11 mouse cellular contexts compared by ENCODE assay signal in the genomic region with DNA sequence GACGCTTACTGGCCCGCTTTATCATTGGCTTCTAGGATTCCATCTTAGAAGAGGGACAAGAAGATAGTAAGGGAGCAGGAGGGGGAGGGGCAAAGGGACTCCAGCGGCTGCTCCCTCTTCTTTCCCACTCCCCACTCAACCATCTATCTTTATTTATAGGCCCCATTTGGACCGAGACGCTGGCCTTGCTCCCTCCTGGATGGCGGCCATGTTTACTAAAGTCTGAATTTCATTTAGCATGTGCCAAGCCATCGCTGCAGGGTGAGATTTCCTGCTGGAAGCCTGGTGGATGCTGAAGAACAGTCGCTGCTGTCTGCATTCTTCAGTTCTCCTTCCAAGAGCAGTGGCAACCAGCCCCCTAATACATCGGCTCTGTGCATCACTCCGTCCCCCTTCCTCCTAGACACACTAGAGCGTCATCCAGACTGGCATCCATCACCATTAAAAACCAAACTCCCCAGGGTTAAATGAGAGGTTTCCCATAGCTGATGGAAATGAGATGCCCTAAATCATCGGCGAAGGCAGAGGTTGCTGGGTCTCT. TPM values are rescaled to one million over a fixed set of nuclear protein-coding genes. Genes with fewer than 3 reads are reported as not detected.
A peak's percentile ranks its signal among the peaks of the same experiment; 100 is the strongest.
DNase-seq lines count a peak whose midpoint lies in the region; ATAC-seq and TF ChIP-seq lines count a peak whose summit lies in the region.
"Had no signal": no experiment of that assay in that cellular context is flagged by ENCODE, and none has a peak within 500 bp of the region (broad histone marks: within the 10 kb centered on the region; RNA-seq: fewer than 3 reads in every experiment).

No protein-coding gene starts in this region.

- no peak overlapping the region for H3K4me3 ChIP-seq in hindbrain, embryonic 13.5 days
- no peak overlapping the region for H3K4me3 ChIP-seq in hindbrain, embryonic 12.5 days
- no peak overlapping the region for H3K4me3 ChIP-seq in midbrain, postnatal 0 days (ENCODE audit: low read depth, low read length)
- H3K4me3 ChIP-seq in midbrain, embryonic 10.5 days, result no peak overlapping the region
- no peak overlapping the region for H3K4me3 ChIP-seq in forebrain, embryonic 15.5 days

- H3K4me2 ChIP-seq in hindbrain, embryonic 13.5 days, result no peak overlapping the region
- no peak overlapping the region for H3K4me2 ChIP-seq in hindbrain, embryonic 12.5 days (replicated peaks)
- no peak overlapping the region for H3K4me2 ChIP-seq in midbrain, postnatal 0 days (ENCODE audit: low read depth, low read length, poor library complexity, severe bottlenecking)
- H3K4me2 ChIP-seq in forebrain, embryonic 15.5 days (replicated peaks), result peak overlapping the region; percentile 5; the same call in 1 of the 2 replicates

- H3K27me3 ChIP-seq in hindbrain, embryonic 13.5 days, result peaks cover 15% of the 10 kb centered on the region
- H3K27me3 ChIP-seq in hindbrain, embryonic 12.5 days, result no peaks in the 10 kb centered on the region
- H3K27me3 ChIP-seq in midbrain, postnatal 0 days (ENCODE audit: insufficient read depth, low read length), result 0 out of 2 replicates have a peak, but pooled peaks cover 8% of the 10 kb centered on the region
- peaks cover 14% of the 10 kb centered on the region for H3K27me3 ChIP-seq in midbrain, embryonic 10.5 days (ENCODE audit: low read depth, poor library complexity, severe bottlenecking)
- H3K27me3 ChIP-seq in forebrain, embryonic 15.5 days, result peaks cover 8% of the 10 kb centered on the region; the same call in 1 of the 2 replicates

- WGBS in hindbrain, embryonic 13.5 days, result 63% methylated on average over 13 of the region's 13 CpGs
- WGBS in hindbrain, embryonic 12.5 days, result 77% methylated on average over 13 of the region's 13 CpGs
- 64% methylated on average over 13 of the region's 13 CpGs for WGBS in midbrain, postnatal 0 days
- 92% methylated on average over 13 of the region's 13 CpGs for WGBS in midbrain, embryonic 10.5 days
- 48% methylated on average over 13 of the region's 13 CpGs for WGBS in forebrain, embryonic 15.5 days

- peak overlapping the region; percentile 65 for H3K27ac ChIP-seq in hindbrain, embryonic 13.5 days
- no peak overlapping the region for H3K27ac ChIP-seq in hindbrain, embryonic 12.5 days
- H3K27ac ChIP-seq in midbrain, postnatal 0 days (ENCODE audit: low read depth, low read length), result no peak overlapping the region
- no peak overlapping the region for H3K27ac ChIP-seq in midbrain, embryonic 10.5 days (replicated peaks)
- peak overlapping the region; percentile 58 for H3K27ac ChIP-seq in forebrain, embryonic 15.5 days (replicated peaks)

- H3K9ac ChIP-seq in hindbrain, embryonic 13.5 days, result no peak overlapping the region
- H3K9ac ChIP-seq in hindbrain, embryonic 12.5 days, result no peak overlapping the region
- H3K9ac ChIP-seq in midbrain, postnatal 0 days (replicated peaks; ENCODE audit: low read length, poor library complexity, severe bottlenecking), result no peak overlapping the region
- H3K9ac ChIP-seq in forebrain, embryonic 15.5 days (replicated peaks), result no peak overlapping the region

- no peak for ATAC-seq in hindbrain, embryonic 13.5 days (ENCODE audit: low FRiP score)
- no peak for ATAC-seq in hindbrain, embryonic 12.5 days (ENCODE audit: low FRiP score)
- ATAC-seq in midbrain, postnatal 0 days (ENCODE audit: low FRiP score), result no peak
- ATAC-seq in forebrain, embryonic 15.5 days (replicated peaks), result peak; percentile 17; the same call in 1 of the 2 replicates
- ATAC-seq: midbrain, embryonic 16.5 days had no signal

- H3K4me1 ChIP-seq in hindbrain, embryonic 13.5 days (replicated peaks), result peaks cover 76% of the 10 kb centered on the region
- peaks cover 63% of the 10 kb centered on the region for H3K4me1 ChIP-seq in hindbrain, embryonic 12.5 days
- peaks cover 15% of the 10 kb centered on the region for H3K4me1 ChIP-seq in midbrain, postnatal 0 days (ENCODE audit: insufficient read depth, low read length)
- peaks cover 56% of the 10 kb centered on the region for H3K4me1 ChIP-seq in midbrain, embryonic 10.5 days
- peaks cover 74% of the 10 kb centered on the region for H3K4me1 ChIP-seq in forebrain, embryonic 15.5 days

- peak; percentile 88 for DNase-seq in midbrain, postnatal 0 days (ENCODE audit: low spot score)
- DNase-seq in midbrain, embryonic 10.5 days (ENCODE audit: low spot score), result no peak
- DNase-seq in right cerebral cortex, postnatal 10 days (ENCODE audit: low spot score in 2 of 2), result peak; percentile 83 to 84
- DNase-seq in thymus, postnatal 4 days, result no peak
- no peak for DNase-seq in retina, postnatal 1 day
- DNase-seq: adrenal gland, postnatal 10 days; liver had no signal

- TF ChIP-seq CTCF in midbrain, postnatal 0 days (IDR thresholded peaks at IDR 0.05), result no peak

- no peaks in the 10 kb centered on the region for H3K36me3 ChIP-seq in hindbrain, embryonic 13.5 days
- peaks cover 40% of the 10 kb centered on the region for H3K36me3 ChIP-seq in hindbrain, embryonic 12.5 days
- no peaks in the 10 kb centered on the region for H3K36me3 ChIP-seq in midbrain, postnatal 0 days (ENCODE audit: insufficient read depth, low read length)
- peaks cover 73% of the 10 kb centered on the region for H3K36me3 ChIP-seq in midbrain, embryonic 10.5 days
- H3K36me3 ChIP-seq in forebrain, embryonic 15.5 days, result no peaks in the 10 kb centered on the region

- H3K9me3 ChIP-seq in hindbrain, embryonic 13.5 days, result no peaks in the 10 kb centered on the region
- no peaks in the 10 kb centered on the region for H3K9me3 ChIP-seq in hindbrain, embryonic 12.5 days (replicated peaks)
- no peaks in the 10 kb centered on the region for H3K9me3 ChIP-seq in midbrain, postnatal 0 days (ENCODE audit: low read length)
- H3K9me3 ChIP-seq in midbrain, embryonic 10.5 days (replicated peaks), result no peaks in the 10 kb centered on the region
- H3K9me3 ChIP-seq in forebrain, embryonic 15.5 days, result no peaks in the 10 kb centered on the region

RNA-seq across cellular contexts. Expression of a gene that starts 7.7 kb away (rescaled TPM):
- polyA plus RNA-seq in hindbrain, embryonic 13.5 days (2015; fragmentation: Nextera tagmentation; extraction: Ambion mirVana), result 53.5 and 69.4 TPM in 2 replicates
- 459 and 487 TPM in 2 replicates for polyA plus RNA-seq in hindbrain, embryonic 12.5 days (2016; fragmentation: Nextera tagmentation; extraction: Ambion mirVana)
- total RNA-seq in midbrain, postnatal 0 days (2014; rRNA removed), result 13.8 and 17.8 TPM in 2 replicates
- 4.9 and 6.2 TPM in 2 replicates for polyA plus RNA-seq in midbrain, postnatal 0 days (2015; fragmentation: Nextera tagmentation; extraction: Ambion mirVana)
- polyA plus RNA-seq in midbrain, embryonic 10.5 days (2016; fragmentation: Nextera tagmentation; extraction: Ambion mirVana), result 142 and 151 TPM in 2 replicates
- 25.6 and 25.8 TPM in 2 replicates for polyA plus RNA-seq in forebrain, embryonic 15.5 days (2015; fragmentation: Nextera tagmentation; extraction: Ambion mirVana)

RNA-seq across cellular contexts. Expression of a gene that starts 32.8 kb away (rescaled TPM):
- 53.6 and 58.3 TPM in 2 replicates for polyA plus RNA-seq in hindbrain, embryonic 13.5 days (2015; fragmentation: Nextera tagmentation; extraction: Ambion mirVana)
- polyA plus RNA-seq in hindbrain, embryonic 12.5 days (2016; fragmentation: Nextera tagmentation; extraction: Ambion mirVana), result 44.0 and 49.5 TPM in 2 replicates
- 40.3 and 57.7 TPM in 2 replicates for total RNA-seq in midbrain, postnatal 0 days (2014; rRNA removed)
- polyA plus RNA-seq in midbrain, postnatal 0 days (2015; fragmentation: Nextera tagmentation; extraction: Ambion mirVana), result 43.8 and 49.2 TPM in 2 replicates
- polyA plus RNA-seq in midbrain, embryonic 10.5 days (2016; fragmentation: Nextera tagmentation; extraction: Ambion mirVana), result 55.6 and 61.1 TPM in 2 replicates
- 60.8 and 66.2 TPM in 2 replicates for polyA plus RNA-seq in forebrain, embryonic 15.5 days (2015; fragmentation: Nextera tagmentation; extraction: Ambion mirVana)

Comparison
In these comparisons a context has a peak if more than half of its experiments do, and no peak if none do; other contexts are left out.
1. H3K27ac ChIP-seq: peak in hindbrain, embryonic 13.5 days (single experiment) and forebrain, embryonic 15.5 days (single experiment); none in hindbrain, embryonic 12.5 days (single experiment), midbrain, postnatal 0 days (single experiment) and midbrain, embryonic 10.5 days (single experiment).
2. DNase-seq: peak in midbrain, postnatal 0 days (single experiment) and right cerebral cortex, postnatal 10 days (2 of 2); none in midbrain, embryonic 10.5 days (single experiment), thymus, postnatal 4 days (single experiment) and retina, postnatal 1 day (single experiment).